Mouse (Mus musculus): ENCODE measurements at regions not wholly inside any gene's neighbourhood (a gene's known extent, or its start where the extent isn't known, plus 50 kb on each side); places are given as distances from the start of the nearest gene placed in this dataset.

GRCm38 (mm10) chrX:132646956-132647355 lies 1041.8 kb downstream of the Pcdh19 start:
- peak; percentile 44 for DNase-seq (ENCODE audit: extremely low spot score in 1 of 2, low spot score in 1 of 2)

GRCm38 (mm10) chrX:132596925-132597324 lies 1091.9 kb downstream of the Pcdh19 start:
- DNase-seq (ENCODE audit: extremely low spot score in 1 of 2, low spot score in 1 of 2), result no peak

- DNase-seq (ENCODE audit: extremely low spot score in 1 of 2, low spot score in 1 of 2), result no peak
These were observed 1092.4 kb downstream of the Pcdh19 start for GRCm38 (mm10) chrX:132596424-132596823.

GRCm38 (mm10) chrX:132574085-132574484 lies 1114.7 kb downstream of the Pcdh19 start:
- DNase-seq (ENCODE audit: extremely low spot score in 1 of 2, low spot score in 1 of 2), result no peak
